Mouse (Mus musculus): ENCODE measurements at regions not wholly inside any gene's neighbourhood (a gene's known extent, or its start where the extent isn't known, plus 50 kb on each side); places are given as distances from the start of the nearest gene placed in this dataset.

GRCm38 (mm10) chr15:51392449-51393405 is 2492.0 kb upstream of the Gm7489 start:
- TF ChIP-seq CTCF (IDR thresholded peaks at IDR 0.05; ENCODE audit: low read depth) (no peak), EP300 (IDR thresholded peaks at IDR 0.05; ENCODE audit: low read depth) (no peak)
